Mouse (Mus musculus): ENCODE results near the gene Cnpy2.
"Not testable (repeated sequence)": the region's sequence is repeated elsewhere in the genome, so short reads cannot be mapped to it uniquely, and the experiment has no call there.

Gene Cnpy2

DNA sequence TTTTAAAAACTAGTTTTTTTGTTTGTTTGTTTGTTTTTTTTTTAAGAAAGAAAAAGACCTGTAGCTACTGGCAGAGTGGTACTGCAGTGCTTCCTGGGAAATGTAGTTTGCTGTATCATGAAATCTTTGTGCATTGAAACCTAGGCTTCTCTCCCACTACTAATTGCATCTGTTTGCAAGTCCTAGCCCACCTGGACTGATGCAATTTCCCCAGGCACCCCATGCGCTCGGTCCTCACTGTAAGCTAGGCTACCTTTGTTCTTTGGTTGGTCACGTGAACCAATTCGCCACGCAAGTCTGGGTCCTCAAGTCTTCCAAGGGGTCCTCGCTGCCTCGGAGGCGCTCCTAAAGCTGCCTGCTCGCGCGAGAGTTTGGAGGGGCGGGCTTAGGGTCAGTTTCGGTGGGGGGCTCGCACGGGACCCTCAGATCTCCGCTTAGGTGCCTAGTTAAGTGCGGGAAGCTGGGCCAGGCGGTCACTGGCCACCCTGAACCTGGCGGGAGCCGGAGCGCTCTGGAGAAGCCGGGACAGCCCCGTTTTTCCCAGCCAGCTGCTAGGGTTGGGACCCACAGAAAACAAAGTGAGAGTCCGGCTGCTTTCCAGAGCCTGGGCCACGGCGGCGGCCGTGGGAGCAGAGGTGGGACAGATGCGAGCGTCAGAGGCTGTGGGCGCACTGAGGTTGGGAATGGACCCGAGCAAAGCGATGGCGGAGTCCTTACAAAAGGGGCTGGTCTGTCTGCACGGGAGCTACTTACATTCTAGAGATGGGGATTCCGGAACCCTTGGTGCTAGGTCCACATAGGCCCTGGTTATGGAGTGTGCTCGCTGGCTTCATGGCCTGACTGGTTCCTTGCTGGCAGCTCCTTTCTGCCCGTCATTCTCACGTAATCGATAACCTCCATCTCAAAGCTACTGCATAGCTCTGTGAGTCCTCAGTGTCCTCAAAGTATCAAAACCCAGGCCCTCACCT, at the start of gene Cnpy2:
Gene Cnpy2 (plus strand): TSS at position 319 of the 968 bp plus-strand sequence.
- peak; percentile 95 for DNase-seq (ENCODE audit: low spot score)

DNA sequence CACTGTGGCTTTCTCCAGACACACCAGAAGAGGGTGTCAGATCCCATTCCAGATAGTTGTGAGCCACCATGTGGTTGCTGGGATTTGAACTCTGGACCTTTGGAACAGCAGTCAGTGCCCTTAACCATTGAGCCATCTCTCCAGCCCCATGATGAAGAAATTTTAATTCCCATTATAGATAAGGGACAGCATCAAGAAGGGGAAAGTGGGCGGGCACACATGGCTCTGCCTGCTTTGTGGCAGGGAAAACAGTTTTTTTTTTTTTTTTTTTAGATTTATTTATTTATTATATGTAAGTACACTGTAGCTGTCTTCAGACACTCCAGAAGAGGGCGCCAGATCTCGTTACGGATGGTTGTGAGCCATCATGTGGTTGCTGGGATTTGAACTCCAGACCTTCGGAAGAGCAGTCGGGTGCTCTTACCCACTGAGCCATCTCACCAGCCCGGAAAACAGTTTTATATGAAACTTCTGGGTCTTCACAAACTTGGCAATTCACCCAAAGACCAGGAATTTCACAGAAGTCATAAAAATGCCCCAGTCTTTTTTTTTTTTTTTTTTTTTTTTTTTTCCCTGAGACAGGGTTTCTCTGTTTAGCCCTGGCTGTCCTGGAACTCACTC, 49.3 kb upstream of the Cnpy2 start:
- DNase-seq (ENCODE audit: low spot score) = not testable (repeated sequence)

DNA sequence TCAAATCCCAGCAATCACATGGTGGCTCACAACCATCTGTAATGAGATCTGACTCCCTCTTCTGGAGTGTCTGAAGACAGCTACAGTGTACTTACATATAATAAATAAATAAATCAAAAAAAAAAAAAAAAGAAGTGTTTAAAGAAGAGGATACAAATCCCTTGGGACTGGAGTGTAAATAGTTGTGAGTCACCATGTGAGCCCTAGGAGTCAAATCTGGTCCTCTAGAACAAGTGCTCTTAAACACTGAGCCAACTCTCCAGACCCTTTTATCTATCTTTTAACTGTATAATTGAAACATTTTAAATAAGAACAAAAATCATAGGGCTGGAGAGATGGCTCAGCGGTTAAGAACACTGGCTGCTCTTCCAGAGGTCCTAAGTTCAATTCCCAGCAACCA, 46.9 kb upstream of the Cnpy2 start:
- peak; percentile 68 for DNase-seq (ENCODE audit: low spot score)

- DNase-seq (ENCODE audit: low spot score) = no peak
Observed at GRCm38 (mm10) chr10:128278158-128278557, 44.1 kb upstream of the Cnpy2 start.

DNA sequence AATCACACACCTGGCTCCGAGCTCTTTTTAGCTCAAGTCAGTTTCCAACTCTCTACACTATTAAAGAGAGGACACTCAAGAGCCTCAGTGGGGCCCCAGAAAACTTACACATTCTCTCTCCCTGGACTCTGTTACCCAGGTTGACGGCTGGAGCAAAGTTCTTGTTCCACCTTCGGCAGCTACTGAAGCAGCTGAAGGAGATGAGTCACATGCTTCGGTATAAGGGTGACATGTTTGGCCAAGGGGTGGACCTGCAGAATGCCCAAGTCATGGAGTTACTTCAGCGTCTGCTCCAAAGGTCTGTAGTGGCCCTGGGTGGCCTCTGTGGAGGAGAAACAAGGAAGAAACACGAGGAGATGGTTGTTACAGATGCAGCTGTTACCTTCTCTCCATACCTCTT, 41.3 kb upstream of the Cnpy2 start:
- DNase-seq (ENCODE audit: low spot score) = no peak

- DNase-seq (ENCODE audit: low spot score) = no peak
Observed at GRCm38 (mm10) chr10:128281682-128282081, 40.6 kb upstream of the Cnpy2 start.

GRCm38 (mm10) chr10:128282886-128283450, 39.3 kb upstream of the Cnpy2 start:
- DNase-seq (ENCODE audit: low spot score) = no peak

DNA sequence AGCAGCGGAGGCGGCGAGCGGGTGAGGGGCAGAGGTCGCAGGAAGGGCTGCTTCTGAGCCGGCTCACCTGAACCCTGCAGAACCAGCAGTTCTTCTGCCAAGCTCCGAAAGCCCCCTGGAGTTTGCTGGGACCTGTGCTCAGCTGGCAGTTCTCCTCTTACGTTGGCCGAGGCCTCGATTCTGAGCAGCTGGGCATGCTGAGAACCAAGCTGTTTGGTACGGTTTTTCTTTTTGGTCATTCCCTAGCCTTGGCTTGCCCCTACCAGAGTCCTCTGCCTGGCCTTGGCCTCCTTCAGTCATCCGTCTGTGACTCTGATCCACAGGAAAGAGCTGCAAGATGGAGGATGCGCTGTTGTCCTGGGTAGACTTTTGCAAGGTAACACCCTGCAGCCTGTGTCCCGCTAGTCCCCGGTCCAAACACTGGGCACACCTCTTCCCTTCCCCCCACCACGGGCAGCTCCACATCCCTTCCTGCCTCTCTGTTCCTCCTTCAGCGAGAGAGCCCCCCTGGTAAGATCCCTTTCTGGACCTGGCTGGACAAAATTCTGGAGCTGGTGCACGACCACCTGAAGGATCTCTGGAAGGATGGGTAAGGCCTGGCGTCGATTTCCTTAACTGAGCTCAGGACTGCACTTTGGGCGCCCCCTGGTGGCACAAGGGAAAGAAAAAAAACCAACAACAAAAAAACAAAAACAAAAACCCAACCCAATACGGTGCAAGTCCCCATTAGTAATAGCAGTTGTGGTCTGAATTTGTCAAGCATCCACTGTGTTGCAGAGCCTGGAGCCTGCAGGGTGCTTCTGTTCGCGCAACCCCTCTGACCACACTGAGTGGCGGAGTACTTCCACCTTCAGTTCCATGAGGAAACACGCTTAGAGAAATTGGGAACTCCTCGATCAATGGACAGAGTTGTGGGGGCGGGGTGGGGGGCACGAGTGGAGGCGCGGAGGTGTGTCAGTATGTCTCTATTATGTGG, 38.4 kb upstream of the Cnpy2 start:
- peak; percentile 90 for DNase-seq (ENCODE audit: low spot score)

GRCm38 (mm10) chr10:128290594-128290993, 31.7 kb upstream of the Cnpy2 start:
- not testable (repeated sequence) for DNase-seq (ENCODE audit: low spot score)

DNA sequence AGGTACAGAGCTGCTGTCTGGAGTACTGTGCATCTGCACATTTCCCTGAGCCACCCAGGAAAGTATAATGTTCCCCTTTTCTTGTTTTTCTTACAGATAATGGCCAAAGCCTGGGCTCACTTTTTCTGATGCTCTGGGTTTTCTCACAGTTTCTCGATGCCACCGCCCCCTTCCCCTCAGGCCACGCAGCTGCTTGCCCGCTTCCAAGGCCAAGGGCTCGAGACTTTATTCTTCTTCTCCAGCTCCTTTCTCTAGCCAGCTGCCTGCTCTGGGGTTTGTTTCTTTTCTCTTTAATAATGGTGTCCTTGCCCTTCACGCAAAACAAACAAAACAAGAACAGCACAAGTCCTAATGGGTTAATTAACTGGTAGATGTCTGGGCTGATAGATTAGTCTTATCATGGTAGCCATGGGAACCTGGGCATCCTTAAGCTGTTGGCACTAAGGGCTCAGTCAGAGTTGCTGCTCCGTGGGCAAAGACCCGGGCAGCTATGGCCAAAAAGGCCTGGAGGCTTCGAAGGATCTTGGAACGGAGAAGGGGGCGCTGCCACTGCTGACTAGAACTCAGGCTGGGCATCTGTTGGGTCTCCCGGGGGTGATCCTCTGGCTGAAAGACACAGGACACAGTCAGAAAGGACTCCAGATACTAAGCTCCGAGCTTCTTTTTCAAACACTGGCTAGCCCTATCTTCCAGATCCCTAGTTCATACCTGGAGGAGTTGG, 25.7 kb upstream of the Cnpy2 start:
- peak; percentile 77 for DNase-seq (ENCODE audit: low spot score)

DNA sequence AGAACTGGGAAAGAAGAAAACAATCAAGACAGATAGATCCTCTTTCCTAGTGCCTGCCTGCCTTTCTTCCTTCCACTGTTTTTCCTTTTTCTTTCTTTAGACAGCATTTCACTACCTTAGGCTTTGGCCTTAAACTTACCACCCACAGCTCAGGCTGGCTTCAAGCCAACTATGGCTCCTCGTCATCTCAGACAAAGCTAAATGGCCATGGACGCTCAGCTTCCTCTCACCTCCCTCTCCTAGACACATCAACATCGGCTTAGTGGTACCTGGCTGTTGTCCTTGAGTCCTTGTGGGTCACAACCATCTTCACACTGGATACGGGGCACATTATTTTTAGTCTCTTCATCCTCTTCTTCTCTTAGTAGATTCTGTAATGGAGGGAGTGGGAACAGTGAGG, 25.0 kb upstream of the Cnpy2 start:
- peak; percentile 85 for DNase-seq (ENCODE audit: low spot score)

- peak; percentile 98 for DNase-seq (ENCODE audit: low spot score)
Observed at GRCm38 (mm10) chr10:128297622-128298021, 24.6 kb upstream of the Cnpy2 start.

DNA sequence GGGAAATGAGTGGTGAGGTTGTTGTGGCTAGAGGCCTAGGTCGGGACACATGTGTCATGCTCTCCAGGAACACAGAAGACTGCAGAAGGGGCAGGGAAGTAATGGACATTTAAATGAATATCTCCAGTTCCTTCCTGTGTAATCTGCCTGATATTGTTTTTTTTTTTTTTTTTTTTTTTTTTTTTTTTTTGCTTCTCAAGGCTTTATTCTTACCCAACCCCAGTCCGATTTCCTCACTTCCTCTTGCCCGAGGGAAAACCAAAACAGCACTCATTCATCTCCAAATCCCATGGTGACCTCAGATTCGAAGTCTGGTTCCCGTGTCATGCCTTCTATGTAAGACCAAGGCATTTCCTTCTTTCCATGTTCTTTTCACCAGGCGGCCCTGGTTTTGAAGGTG, 24.0 kb upstream of the Cnpy2 start:
- DNase-seq (ENCODE audit: low spot score) = peak; percentile 59

- peak; percentile 65 for DNase-seq (ENCODE audit: low spot score)
Observed at GRCm38 (mm10) chr10:128298702-128299171, 23.5 kb upstream of the Cnpy2 start, which contains the start of gene Il23a. TSS of gene Il23a (minus strand) at chr10:128298752.

DNA sequence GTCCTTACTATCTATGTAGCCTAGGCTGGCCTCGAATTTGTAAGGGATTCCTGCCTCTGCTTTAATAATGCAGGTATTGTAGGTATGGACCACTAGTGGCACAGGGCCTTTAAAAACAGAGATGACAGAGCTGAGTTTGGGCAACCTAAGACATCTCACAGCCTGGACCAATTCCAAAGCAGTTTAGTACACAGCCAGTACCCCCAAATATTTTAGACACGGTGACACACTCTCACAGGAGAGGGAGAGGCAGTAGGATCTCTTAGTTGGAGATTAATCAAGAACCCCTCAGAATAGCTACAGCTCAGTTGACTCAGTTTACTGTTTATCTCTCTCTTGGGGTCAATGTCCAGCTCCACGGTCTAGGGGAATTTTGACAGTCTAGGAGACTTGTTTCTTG, 19.9 kb upstream of the Cnpy2 start:
- peak; percentile 41 for DNase-seq (ENCODE audit: low spot score)

DNA sequence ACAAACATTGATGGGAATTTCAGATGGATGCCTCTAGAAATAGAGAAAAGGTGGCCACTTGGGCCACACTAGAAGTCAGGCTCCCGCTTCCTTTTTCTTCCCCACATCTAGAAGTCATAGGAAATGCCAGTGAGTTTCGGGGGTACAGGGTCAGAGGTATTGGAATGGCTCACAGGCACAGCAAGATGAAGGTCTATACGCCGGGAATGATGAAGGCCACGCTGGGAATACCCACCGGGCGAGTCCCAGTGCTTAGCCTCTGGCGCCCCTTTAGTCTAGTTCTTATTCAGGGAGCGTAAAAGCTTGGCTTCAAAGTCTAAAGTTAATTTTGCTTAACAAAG, 19.5 kb upstream of the Cnpy2 start:
- no peak for DNase-seq (ENCODE audit: low spot score)

GRCm38 (mm10) chr10:128303126-128304021, 18.9 kb upstream of the Cnpy2 start, which contains the start of gene Pan2:
TSS of gene Pan2 (plus strand) at chr10:128303335.
- peak; percentile 100 for DNase-seq (ENCODE audit: low spot score)

GRCm38 (mm10) chr10:128309654-128310053, 12.6 kb upstream of the Cnpy2 start:
- no peak for DNase-seq (ENCODE audit: low spot score)

- peak; percentile 99 for DNase-seq (ENCODE audit: low spot score)
Observed at GRCm38 (mm10) chr10:128310177-128310576, 12.1 kb upstream of the Cnpy2 start.

DNA sequence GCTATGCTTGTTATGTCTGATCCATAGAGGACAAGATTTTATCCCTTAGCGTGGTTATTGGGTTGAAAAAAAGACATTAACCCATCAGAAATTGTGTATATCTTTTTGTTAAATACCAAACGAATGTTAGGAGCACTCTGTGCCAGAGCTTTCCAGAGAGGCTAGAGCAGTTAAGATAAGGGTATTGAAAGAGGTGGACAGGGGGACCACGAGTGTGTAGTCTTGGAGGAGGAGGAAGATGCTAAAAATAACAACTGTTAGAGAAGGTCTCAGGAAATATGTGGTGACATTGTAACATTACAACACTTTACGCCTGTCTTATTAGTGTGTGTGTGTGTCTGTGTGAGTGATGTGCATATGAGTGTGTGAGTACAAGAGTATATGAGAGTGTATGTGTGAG, 11.4 kb upstream of the Cnpy2 start:
- DNase-seq (ENCODE audit: low spot score) = no peak
